Mouse (Mus musculus) right cerebral cortex, postnatal 36 days (tissue): ENCODE results near the gene Ncl.
"Not testable (repeated sequence)": the region's sequence is repeated elsewhere in the genome, so short reads cannot be mapped to it uniquely, and the experiment has no call there.

ENCODE experiments used
- DNase-seq, 2 experiments: peaks; one replicate each; pipeline ENCODE4 v3.0.0; 2022; ENCODE audit warnings: low spot score in 2 of 2, mixed read lengths in 1 of 2

Gene Ncl

GRCm38 (mm10) chr1:86360441-86360840 lies 1.2 kb upstream of the Ncl start:
- no peak for DNase-seq

DNA sequence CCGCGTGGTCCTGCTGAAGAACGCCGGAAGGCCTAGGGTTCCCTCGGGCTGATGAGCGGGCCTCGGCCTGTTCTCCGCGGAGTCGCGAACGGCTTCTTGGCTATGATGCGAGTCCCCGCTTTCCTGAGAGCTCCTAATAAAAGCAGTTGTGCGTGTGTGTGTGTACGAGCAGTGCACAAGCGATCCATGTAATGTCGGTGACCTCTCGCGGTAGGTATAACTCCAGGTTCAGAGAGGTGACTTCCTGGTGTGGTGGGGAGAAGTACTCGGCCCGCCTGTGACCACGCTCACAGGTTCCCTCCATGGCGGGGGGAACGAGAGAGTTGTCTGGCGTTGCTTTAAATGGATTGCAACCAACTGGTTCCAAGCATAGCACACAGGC lies 589 bp upstream of the Ncl start:
- DNase-seq, result peak in 1 of 2 experiments; percentile 20

- DNase-seq, result no peak
These were observed 833 bp downstream of the Ncl start for GRCm38 (mm10) chr1:86358229-86358905.

GRCm38 (mm10) chr1:86354186-86354585 lies 5.0 kb downstream of the Ncl start:
- no peak for DNase-seq

DNA sequence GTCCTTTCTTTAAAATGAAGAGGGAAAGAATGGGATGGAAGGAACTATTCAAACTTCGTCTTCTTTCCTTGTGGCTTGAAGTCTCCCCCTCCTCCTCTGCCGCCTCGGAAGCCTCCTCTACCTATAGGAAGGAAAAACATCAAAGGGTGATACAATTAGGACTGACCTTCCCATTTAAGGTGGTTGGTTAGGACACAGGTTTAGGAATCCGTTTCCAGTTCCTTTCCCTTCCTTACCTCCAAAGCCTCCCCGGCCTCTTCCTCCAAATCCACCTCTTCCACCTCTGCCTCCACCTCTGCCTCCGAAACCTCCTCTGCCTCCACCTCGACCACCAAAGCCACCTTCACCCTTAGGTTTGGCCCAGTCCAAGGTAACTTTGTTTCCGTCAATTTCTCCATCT lies 8.6 kb downstream of the Ncl start:
- DNase-seq, result no peak

DNA sequence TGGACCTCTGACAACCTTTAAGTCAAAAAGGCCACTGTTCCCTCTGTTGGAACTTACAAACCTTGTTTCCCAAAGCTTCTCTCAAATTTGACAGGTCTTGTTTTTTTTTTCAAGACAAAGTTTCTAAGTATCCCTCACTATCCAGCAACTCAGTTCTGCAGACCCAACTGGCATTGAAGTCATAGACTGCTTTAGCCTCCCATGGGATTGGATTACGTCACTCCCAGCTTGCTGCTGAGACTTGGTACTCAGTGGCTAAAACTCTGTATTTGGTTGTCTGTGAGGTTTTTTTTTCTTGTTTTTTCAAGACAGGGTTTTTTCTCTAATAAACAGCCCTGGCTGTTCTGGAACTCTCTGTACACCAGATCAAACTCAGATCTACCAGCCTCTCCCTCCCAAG lies 9.5 kb downstream of the Ncl start:
- no peak for DNase-seq

DNA sequence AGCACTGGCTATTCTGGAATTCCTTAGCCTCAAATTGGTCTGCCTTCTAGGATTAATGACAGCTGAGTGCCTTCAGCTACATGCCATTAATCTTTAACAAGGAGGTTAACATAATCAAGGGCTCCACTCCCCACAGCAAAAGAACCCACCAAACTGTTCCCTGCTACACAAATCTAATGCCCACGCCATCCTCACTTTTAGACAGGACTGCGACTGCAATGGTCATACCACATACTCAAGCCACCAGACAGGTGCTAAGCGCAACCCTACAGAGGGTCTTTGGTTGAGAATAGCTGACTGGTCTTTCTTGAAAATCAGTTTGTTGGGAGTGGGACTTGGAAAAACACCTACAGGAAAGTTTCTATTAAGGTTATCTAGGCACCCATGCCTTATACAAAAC lies 10.0 kb downstream of the Ncl start:
- DNase-seq, result no peak

DNA sequence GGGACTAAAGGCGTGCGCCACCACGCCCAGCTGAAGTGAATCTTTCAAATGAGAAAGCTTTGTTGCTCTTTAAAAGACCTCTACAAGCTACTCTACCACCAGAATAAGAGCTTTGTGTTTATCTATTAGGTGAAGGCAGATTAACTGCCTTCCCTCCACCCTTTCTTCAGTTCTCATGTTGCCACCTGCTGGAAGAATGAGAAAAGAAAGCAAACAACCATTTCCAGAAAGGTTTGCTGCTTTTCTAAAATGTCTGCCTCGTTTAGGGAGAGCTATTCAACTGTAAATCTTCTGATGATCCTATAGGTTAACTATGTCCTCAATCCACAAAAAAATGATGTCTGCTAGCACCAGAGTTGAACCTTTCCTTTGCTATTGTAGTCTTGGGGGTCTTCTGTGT lies 10.4 kb downstream of the Ncl start:
- no peak for DNase-seq

GRCm38 (mm10) chr1:86348083-86348482 lies 11.1 kb downstream of the Ncl start:
- DNase-seq, result no peak

DNA sequence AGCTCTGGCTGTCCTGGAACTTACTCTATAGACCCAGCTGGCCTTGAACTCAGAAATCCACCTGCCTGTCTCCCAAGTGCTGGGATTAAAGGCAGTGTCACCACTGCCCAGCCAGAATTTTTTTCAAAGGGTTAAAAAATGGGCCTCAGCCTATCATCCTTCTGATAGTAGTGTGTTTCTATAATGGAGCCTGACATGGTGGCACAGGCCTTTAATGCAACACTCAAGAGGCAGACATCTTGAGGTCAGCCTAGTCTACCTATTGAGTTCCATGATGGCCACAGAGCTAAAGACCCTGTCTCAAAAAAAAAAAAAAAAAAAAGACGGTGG lies 11.5 kb downstream of the Ncl start:
- no peak for DNase-seq

DNA sequence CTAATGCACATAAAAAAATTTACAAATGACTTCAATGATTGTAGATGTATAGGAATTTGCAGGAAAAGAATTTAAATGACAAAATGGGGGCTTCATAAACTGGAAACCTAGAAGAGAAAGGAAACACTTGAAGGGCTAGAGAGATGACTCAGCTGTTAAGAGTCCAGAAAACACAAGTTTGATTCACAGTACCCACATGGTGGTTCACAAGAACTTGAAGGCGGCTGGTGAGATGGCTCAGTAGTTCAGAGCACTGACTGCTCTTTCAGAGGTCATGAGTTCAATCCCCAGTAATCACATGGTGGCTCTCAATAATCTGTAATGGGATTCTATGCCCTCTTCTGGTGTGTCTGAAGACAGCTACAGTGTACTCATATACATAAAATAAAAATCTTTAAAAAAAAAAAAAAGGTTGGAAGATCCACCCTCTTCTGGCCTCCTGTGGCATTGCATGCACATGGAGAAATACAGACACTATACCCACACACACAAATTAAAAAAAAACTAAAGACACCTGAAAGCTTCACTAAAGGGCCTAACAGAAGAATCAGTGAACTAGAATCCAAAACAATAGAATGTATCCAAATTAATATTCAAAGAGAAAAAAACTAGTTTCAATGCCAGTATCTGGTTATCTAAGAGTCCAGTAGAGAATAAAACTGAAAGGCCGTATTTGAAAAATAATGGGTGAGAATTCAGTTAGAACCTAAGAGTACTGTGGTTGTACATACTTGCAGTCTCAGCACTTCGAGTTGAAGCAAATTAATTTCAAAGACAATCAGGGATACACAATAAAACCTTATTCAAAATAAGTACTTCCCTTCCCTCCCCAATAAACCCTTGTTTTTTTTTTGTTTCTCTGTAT lies 12.1 kb downstream of the Ncl start:
- no peak for DNase-seq

DNA sequence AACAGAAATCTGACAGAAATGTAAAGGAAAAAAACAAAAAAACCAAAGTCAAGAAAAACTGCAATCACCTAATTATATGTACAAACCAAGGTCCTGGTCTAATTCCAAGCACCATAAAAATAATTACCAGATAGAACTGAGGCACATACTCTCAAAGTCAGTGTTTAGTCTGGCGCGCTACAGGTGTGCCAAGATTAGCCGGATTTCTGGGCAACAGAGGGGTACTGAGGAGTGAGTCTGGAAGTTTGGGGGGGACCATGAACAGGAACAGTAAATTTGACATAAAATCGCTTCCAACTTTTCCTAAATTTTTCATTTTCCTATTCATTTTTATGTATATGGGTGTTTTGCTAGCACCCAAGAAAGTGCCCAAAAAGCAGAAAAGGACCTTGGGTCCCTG lies 13.2 kb downstream of the Ncl start:
- no peak for DNase-seq

GRCm38 (mm10) chr1:86345069-86345468 lies 14.1 kb downstream of the Ncl start:
- DNase-seq, result no peak

- DNase-seq, result no peak
These were observed 15.0 kb downstream of the Ncl start for GRCm38 (mm10) chr1:86343969-86344861.

GRCm38 (mm10) chr1:86343087-86343645 lies 16.0 kb downstream of the Ncl start:
- DNase-seq, result no peak

DNA sequence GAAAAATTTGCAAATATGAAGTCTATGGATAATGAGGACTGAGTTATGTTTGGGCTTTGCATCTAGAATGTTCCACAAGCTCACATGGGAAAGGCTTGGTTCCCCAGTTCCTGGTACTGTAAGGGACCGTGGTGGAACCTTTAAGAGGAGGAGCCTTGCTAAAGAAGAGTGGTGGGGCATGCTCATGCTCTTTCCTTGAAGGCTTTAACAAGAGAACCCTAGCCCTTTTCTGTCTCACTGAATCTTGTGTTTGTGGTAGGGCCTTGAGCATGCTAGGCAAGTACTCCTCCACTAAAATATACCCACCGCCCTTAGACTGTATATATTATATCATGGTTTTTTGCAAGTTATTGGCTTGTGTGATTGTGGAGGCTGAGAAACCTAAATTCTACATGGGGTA lies 16.8 kb downstream of the Ncl start:
- no peak for DNase-seq

DNA sequence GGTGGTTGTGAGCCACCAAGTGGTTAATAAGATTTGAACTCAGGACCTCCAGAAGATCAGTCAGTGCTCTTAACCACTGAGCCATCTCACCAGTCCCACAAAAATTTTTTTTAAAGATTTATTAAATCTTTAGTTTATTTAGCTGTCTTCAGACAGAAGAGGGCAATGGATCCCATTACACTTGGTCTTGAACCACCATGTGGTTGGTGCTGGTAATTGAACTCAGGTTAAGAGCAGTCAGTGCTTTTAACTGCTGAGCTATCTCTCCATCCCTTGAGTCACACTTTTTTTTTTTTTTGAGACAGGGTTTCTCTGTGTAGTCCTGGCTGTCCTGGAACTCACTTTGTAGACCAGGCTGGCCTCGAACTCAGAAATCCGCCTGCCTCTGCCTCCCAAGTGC lies 18.1 kb downstream of the Ncl start:
- DNase-seq, result not testable (repeated sequence)

DNA sequence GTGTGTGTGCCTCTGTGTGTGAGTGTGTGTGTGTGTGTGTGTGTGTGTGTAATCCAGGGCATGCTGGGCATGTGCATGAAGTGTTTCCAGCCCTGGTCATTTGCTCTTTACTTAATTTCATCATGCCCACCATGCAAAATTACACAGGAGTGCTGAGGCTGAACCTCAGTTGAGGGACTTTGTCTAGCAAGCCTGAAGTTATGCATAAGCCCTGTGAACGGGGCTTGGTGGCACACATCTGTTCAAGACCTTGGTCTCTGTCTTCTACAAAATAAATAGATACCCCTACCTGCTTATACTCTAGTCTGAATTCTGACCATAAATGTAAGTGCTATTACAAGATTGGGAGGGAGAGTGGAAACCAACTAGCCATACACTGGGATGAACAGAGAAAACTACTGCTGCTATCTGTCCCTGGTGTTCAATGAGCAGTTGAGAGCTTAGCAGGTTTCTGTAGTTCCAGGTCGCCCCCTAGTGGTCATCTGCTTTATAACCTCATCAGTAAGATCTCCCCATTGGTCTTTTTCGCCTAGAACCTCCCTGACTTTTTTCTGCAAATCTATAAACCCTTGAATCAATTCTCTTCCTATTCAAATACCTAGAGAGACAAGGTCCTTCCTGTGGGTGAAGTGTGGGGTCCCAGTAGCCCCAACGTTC lies 19.9 kb downstream of the Ncl start:
- DNase-seq, result peak; percentile 60 to 64

- DNase-seq, result no peak
These were observed 22.9 kb downstream of the Ncl start for GRCm38 (mm10) chr1:86336330-86336729.

- DNase-seq, result no peak
These were observed 38.3 kb downstream of the Ncl start for GRCm38 (mm10) chr1:86320822-86321413.

DNA sequence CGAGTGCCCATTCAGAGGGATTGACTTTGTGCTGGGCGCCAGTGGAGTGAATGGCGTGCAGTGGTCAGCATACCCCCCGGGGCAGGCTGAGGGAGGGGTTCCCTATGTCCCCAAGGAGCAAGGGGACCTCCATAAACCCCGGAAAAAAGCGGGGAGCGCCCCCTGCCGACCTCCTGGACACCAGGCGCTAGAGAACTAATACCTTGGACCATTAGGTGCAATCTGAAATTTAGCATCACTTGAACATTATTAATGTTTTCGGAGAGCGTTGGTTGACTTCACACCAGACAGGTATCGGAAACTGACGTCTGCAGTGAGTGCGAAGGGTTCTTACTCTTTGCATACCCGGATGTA lies 45.5 kb downstream of the Ncl start:
- no peak for DNase-seq
